Mouse (Mus musculus) liver, embryonic 11.5 days (tissue): ENCODE measurements around the gene Tff3. TPM values are rescaled to one million over a fixed set of nuclear protein-coding genes. Genes with fewer than 3 reads are reported as not detected.

Source experiments
- ATAC-seq: fragments of 200-750 bp; cut with Nextera tagmentation; replicated peaks from 2 replicates; pipeline ENCODE4 v1.8.0; 2017; ENCODE audit warnings: moderate number of reproducible peaks, mild to moderate bottlenecking, moderate TSS enrichment, moderate library complexity; ENCODE audit not compliant: low FRiP score
- DNase-seq: peaks from one replicate; pipeline ENCODE4 v3.0.0-alpha.2; 2017; ENCODE audit warnings: low spot score
- H3K27ac ChIP-seq: fragments of 300-500 bp; sonication (generic); 2 replicates; pipeline ENCODE4 v1.5.1; 2014; ENCODE audit warnings: mild to moderate bottlenecking, low read depth, low read length, control low read depth
- H3K27me3 ChIP-seq: fragments of 300-500 bp; sonication (generic); replicated peaks from 2 replicates; pipeline ENCODE4 v1.6.1; 2014; ENCODE audit warnings: low read length, mixed read lengths; ENCODE audit not compliant: control insufficient read depth, insufficient read depth
- H3K36me3 ChIP-seq: fragments of 300-500 bp; sonication (generic); 2 replicates; pipeline ENCODE4 v1.6.1; 2014; ENCODE audit warnings: mild to moderate bottlenecking, low read length, moderate library complexity, mixed read lengths; ENCODE audit not compliant: control insufficient read depth, insufficient read depth
- H3K4me1 ChIP-seq: fragments of 300-500 bp; sonication (generic); replicated peaks from 2 replicates; pipeline ENCODE4 v1.6.1; 2014; ENCODE audit warnings: low read length, mixed read lengths; ENCODE audit not compliant: control insufficient read depth, insufficient read depth
- H3K4me2 ChIP-seq: fragments of 300-500 bp; sonication (generic); 2 replicates; pipeline ENCODE4 v1.6.1; 2014; ENCODE audit warnings: mild to moderate bottlenecking, control low read depth, moderate library complexity
- H3K4me3 ChIP-seq: fragments of 300-500 bp; sonication (generic); 2 replicates; pipeline ENCODE4 v1.5.1; 2014; ENCODE audit warnings: low read depth, low read length, control low read depth
- H3K9ac ChIP-seq: fragments of 300-500 bp; sonication (generic); 2 replicates; pipeline ENCODE4 v1.6.1; 2014; ENCODE audit warnings: low read depth, low read length, control low read depth
- H3K9me3 ChIP-seq: fragments of 300-500 bp; sonication (generic); 2 replicates; pipeline ENCODE4 v1.6.1; 2016; ENCODE audit warnings: low read length, inconsistent platforms, mixed read lengths; ENCODE audit not compliant: control insufficient read depth
- WGBS: fragments of 180-500 bp; shearing (Covaris S2); extraction: QIAGEN DNeasy Blood & Tissue Kit; methylation state at CpG from one replicate; pipeline ENCODE4 v1.1.7; 2014; 5-methylcytosine and 5-hydroxymethylcytosine counted together
- polyA plus RNA-seq: library from polyadenylated mRNA; unstranded; fragments of >200 nt; fragmentation: Nextera tagmentation; extraction: Ambion mirVana; gene quantifications from 2 replicates; pipeline ENCODE4 v1.2.1, GENCODE M21; 2014

Tff3 gene
- polyA plus RNA-seq, 1 experiment from 2014 or later = 2.1 TPM

DNA sequence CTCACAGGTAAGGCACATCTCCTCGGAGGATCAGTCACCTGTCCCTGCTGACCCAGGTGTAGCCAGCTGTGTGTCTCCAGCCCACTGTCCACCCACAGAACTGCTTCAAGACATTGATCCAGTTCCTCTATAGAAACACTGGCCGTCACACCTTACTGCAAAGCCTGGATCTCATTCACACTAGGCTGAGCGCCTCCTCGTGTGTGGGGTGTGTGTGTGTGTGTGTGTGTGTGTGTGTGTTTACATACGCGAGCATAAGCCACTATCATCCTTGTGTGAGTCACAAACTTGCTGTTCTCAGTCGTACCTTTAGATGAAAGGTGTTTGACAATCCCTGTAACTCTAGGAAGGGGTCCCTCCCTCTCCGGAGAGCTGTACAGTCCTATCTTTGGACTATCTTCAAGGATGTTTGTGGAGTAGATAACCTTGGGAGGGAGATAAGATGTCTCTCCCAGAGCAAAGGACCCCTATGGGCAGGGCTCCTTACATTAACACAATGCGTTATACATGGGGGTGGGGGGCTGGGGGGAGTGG lies 23.6 kb upstream of the Tff3 start:
- Histone ChIP-seq H3K36me3 (no peaks in the 10 kb centered on the region), H3K4me3 (no peak overlapping the region), H3K4me2 (no peak overlapping the region), H3K27me3 (no peaks in the 10 kb centered on the region), H3K9ac (no peak overlapping the region), H3K9me3 (no peaks in the 10 kb centered on the region), H3K27ac (no peak overlapping the region), H3K4me1 (no peaks in the 10 kb centered on the region; the same call in none of the 2 replicates)
- ATAC-seq (no peak), DNase-seq (no peak)
- WGBS = 65% methylated on average over 9 of the region's 9 CpGs

DNA sequence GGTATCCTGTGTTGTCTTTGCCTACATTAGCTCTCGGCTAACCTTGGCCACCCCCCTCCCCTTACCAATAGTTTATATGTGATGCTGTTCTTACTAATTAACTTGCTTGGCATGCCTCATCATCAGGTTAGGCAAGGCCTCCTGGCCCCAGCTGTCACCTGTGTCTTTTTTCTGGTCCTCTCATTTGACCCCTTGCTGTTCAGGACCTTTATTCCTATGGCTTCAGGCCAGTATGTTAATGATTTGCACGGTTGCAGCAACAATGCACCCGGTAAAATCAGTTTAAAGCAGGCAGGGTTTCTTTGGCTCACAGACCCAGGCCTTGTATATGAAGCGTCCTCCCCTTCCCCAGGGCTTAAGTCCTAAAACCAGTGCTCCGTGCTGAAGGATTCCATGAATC lies 23.1 kb upstream of the Tff3 start:
- H3K4me1 ChIP-seq = no peaks in the 10 kb centered on the region; the same call in none of the 2 replicates
- no peak overlapping the region for H3K27ac ChIP-seq
- H3K4me3 ChIP-seq = no peak overlapping the region
- DNase-seq (no peak), ATAC-seq (no peak)
- WGBS = 65% methylated on average over 5 of the region's 5 CpGs
- no peaks in the 10 kb centered on the region for H3K9me3 ChIP-seq
- no peaks in the 10 kb centered on the region for H3K27me3 ChIP-seq
- H3K4me2 ChIP-seq = no peak overlapping the region
- H3K9ac ChIP-seq = no peak overlapping the region
- H3K36me3 ChIP-seq = no peaks in the 10 kb centered on the region

DNA sequence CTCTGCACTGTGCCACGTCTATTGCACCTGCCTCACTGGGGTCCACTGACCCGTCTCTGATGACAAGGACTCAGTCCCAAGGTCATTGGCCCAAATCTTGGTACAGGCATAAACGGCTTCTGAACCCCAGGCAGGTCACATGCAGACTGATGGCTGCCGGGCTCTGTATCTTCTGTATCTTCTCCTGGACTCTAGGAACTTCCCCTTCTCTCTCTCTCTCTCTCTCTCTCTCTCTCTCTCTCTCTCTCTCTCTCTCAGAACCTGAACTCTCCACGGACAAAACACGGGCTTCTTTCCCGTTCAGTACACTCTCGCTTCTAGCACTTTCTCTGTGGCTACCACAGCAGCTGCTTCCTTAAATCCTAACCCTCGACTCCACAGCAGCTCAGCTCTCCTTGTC lies 16.6 kb upstream of the Tff3 start:
- no peak overlapping the region for H3K4me3 ChIP-seq
- no peaks in the 10 kb centered on the region for H3K27me3 ChIP-seq
- no peak overlapping the region for H3K9ac ChIP-seq
- H3K9me3 ChIP-seq = no peaks in the 10 kb centered on the region
- H3K4me2 ChIP-seq = no peak overlapping the region
- H3K36me3 ChIP-seq = no peaks in the 10 kb centered on the region
- H3K27ac ChIP-seq = no peak overlapping the region
- no peaks in the 10 kb centered on the region for H3K4me1 ChIP-seq
- 62% methylated on average over 9 of the region's 9 CpGs for WGBS
- DNase-seq (no peak), ATAC-seq (no peak)

DNA sequence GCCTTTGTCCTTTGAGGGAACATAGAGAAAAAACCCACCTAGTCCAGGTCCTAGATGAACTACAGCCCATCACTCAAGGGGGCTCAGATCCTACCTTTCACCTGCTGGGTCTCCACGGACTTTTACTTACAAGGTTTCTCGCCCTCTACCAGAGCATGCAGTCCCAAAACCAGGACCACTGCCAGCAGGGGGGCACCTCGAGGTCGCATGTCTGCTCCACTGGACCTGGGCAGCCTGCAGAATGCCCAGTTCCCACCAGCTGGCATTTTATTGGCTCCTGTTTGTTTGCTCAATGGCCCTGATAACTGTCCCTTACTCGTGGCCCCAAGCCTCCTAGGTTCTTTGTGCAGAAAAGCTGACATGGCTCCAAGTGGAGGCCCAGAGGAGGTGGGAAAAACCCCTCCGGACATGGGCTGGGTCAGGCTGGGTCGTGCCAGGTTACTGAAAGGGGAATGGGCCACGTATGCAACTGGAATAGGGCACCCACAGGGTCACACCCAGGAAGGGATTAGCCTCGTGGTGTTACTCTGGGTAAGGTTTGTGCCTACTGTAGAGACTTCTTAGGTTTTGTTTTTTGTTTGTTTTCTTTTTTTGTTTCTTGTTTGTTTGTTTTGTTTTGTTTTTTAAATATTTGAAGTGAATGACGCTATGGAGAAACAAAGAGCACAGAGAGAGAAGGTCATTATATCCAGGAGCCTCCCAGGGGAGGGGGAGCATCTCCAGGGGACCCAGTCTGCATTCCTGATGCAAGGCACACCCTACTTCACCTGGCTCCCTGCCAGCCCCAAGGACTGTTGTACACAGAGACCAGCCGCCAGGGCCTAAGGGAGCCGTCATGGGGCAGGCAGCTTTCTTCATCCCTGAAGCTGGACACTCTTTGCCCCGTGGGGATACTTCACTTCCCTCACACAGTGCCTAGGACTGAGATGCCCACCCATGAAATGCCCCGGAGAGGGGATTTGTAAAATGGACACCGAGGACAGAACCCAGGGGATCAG lies 14.9 kb upstream of the Tff3 start, which contains the start of gene Tff2:
Tff2 (minus strand) TSS at position 243 of the 998 bp plus-strand sequence.
- Histone ChIP-seq H3K9me3 (no peaks in the 10 kb centered on the region), H3K4me2 (no peak within 1 kb of the TSS), H3K9ac (no peak within 1 kb of the TSS), H3K36me3 (no peaks in the 10 kb centered on the region), H3K27me3 (no peaks in the 10 kb centered on the region), H3K27ac (no peak within 1 kb of the TSS), H3K4me3 (no peak within 1 kb of the TSS), H3K4me1 (no peaks in the 10 kb centered on the region)
- 69% methylated on average over 15 of the region's 15 CpGs for WGBS
- no peak for DNase-seq
- no peak for ATAC-seq

DNA sequence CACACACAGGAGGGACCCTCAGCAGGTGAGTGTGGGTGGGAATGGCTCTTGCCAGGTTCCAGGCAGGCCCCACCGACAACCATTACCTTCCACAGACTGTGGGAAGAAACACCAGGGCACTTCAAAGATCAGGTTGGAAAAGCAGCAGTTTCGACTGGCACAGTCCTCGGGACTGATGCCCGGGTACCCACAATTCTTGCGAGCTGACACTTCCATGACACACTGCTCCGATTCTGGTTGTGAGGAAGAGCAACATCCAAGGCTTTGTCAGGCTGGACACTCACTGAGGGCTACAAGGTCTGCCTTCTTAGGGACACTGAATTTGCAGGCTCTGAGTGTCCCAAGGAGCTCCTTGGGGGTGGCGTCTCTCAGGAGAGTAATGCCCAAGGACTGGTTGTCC lies 12.7 kb upstream of the Tff3 start:
- Histone ChIP-seq H3K4me2 (no peak overlapping the region), H3K9ac (no peak overlapping the region), H3K36me3 (no peaks in the 10 kb centered on the region), H3K4me1 (no peaks in the 10 kb centered on the region), H3K27me3 (no peaks in the 10 kb centered on the region), H3K9me3 (no peaks in the 10 kb centered on the region), H3K4me3 (no peak overlapping the region), H3K27ac (no peak overlapping the region)
- DNase-seq (no peak), ATAC-seq (no peak)
- WGBS = 86% methylated on average over 7 of the region's 7 CpGs

DNA sequence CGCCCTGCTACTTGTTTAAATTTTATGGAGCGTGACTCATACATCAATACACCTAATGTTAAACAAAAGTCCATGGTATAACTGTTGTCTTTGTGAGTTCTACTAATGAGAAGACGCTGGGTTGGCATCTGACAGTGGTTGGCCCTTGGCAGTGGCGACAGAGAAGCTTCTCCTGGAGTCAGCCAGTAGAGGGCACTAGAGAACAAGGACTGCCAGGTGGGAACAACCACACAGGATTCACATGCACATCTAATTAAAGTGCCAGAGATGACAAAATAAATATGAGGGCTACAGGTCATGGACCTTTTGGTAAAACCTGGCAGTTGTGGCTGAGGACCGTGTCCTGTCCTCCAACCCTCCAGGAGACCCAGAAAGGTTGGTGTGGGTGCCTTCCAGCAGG lies 9.0 kb upstream of the Tff3 start:
- Histone ChIP-seq H3K9me3 (no peaks in the 10 kb centered on the region), H3K4me2 (no peak overlapping the region), H3K4me3 (no peak overlapping the region), H3K36me3 (no peaks in the 10 kb centered on the region), H3K27me3 (no peaks in the 10 kb centered on the region), H3K4me1 (peaks cover 5% of the 10 kb centered on the region), H3K27ac (no peak overlapping the region), H3K9ac (no peak overlapping the region)
- DNase-seq = no peak
- no peak for ATAC-seq
- 22% methylated on average over 5 of the region's 5 CpGs for WGBS

DNA sequence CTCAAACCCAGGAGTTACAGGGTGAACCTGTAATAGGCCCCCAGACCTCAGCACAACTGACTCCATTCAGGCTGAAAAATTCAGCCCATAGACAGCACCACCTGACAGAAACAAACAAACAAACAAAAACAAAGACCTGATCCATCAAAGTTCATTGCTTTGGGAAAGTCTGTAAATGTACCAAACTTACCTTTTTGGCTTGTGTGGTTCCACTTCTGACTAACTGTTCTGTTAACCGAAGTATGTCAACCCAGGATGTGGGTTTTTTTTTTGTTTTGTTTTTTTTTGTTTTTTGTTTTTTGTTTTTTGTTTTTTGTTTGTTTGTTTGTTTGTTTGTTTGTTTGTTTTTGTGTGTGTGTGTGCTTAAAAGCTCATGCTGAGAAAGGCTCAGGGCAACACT lies 7.4 kb upstream of the Tff3 start:
- 75% methylated on average over 1 of the region's 1 CpGs for WGBS
- Histone ChIP-seq H3K4me1 (peaks cover 5% of the 10 kb centered on the region), H3K4me2 (no peak overlapping the region), H3K27ac (no peak overlapping the region), H3K9ac (no peak overlapping the region), H3K27me3 (no peaks in the 10 kb centered on the region), H3K9me3 (no peaks in the 10 kb centered on the region), H3K4me3 (no peak overlapping the region), H3K36me3 (no peaks in the 10 kb centered on the region)
- DNase-seq (no peak), ATAC-seq (no peak)

DNA sequence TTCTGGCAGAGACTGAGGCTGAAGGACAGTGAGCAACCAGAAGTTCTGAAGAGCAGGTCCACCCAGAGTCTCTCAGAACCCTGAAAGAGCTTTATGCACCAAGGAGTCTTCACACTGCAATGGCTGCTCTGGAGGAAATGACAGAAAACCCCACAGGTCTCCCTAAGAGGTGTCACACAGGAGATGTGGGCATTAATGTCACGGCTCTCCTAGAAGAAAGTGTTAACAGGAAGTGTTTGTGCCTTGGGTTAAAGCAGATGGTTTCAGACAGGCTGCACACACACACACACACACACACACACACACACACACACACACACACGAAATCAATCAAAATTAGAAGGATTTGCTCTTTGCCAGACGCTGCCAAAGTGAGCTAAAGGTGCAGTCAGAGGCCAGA lies 6.8 kb upstream of the Tff3 start:
- WGBS = 69% methylated on average over 3 of the region's 3 CpGs
- Histone ChIP-seq H3K9me3 (no peaks in the 10 kb centered on the region), H3K27me3 (no peaks in the 10 kb centered on the region), H3K4me1 (peaks cover 5% of the 10 kb centered on the region), H3K4me3 (no peak overlapping the region), H3K9ac (no peak overlapping the region), H3K27ac (no peak overlapping the region), H3K36me3 (no peaks in the 10 kb centered on the region), H3K4me2 (no peak overlapping the region)
- no peak for DNase-seq
- ATAC-seq = no peak

DNA sequence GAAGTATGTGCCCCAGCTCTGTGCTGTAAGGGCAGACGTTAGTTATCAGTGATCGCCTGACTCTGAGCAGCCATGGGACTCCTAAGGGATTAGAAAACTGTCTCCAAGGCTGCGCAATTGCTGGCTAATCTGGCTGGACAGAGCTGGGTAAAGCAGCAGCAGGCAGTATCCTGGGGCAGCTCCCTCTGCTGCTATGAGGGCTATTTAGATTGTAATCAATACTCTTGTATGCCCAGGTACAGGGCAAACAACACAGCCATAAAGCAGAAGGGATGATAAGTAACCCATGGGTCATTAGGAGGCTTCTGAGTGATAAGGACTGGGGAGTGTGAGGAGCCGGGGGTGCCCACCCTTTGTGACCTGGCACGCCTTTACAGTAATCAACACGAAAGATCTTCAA lies 5.5 kb upstream of the Tff3 start:
- H3K4me3 ChIP-seq = no peak overlapping the region
- H3K4me2 ChIP-seq = no peak overlapping the region; the same call in 1 of the 2 replicates
- DNase-seq (no peak), ATAC-seq (no peak)
- WGBS = 58% methylated on average over 6 of the region's 6 CpGs
- no peaks in the 10 kb centered on the region for H3K36me3 ChIP-seq
- H3K27me3 ChIP-seq = no peaks in the 10 kb centered on the region; the same call in 1 of the 2 replicates
- no peak overlapping the region for H3K9ac ChIP-seq
- no peaks in the 10 kb centered on the region for H3K9me3 ChIP-seq
- H3K27ac ChIP-seq = no peak overlapping the region
- H3K4me1 ChIP-seq = peaks cover 5% of the 10 kb centered on the region
